Mouse (Mus musculus): ENCODE measurements at regions not wholly inside any gene's neighbourhood (a gene's known extent, or its start where the extent isn't known, plus 50 kb on each side); places are given as distances from the start of the nearest gene placed in this dataset.
A peak's percentile ranks its signal among the peaks of the same experiment; 100 is the strongest.

DNA sequence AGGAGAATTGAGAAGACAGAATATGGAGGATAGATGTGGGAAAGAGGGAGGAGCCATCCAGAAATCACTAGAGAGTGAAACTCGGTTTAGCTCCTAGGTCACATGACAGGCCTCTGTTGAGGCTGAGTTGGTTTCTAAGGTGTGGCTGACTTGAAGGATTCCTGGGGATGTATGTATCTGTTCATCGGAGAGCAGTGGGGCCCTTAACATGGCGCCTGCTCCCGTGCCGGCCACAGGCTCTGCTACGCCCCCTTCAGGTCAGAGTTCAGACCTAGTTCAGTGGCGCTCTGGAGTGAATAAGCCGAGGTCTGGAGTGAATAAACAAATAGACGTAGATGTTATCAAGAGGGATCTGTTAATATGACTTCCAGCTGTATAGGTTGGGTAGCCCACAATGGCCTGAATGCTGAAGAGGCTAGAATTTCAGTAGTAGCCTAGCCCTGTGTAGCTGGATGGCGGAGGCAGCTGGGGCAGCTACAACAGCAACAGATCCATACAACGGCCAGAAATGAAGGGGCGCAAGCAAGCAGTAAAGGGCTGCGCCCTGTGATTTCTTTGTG, 239.4 kb downstream of the Gm10260 start:
- no peak overlapping the region for H3K4me3 ChIP-seq (ENCODE audit: insufficient read depth, low read length)
- no peaks in the 10 kb centered on the region for H3K4me1 ChIP-seq (ENCODE audit: control insufficient read depth, insufficient read depth, low read length)
- H3K27ac ChIP-seq (ENCODE audit: insufficient read depth, low read length) = no peak overlapping the region
- TF ChIP-seq CTCF (IDR thresholded peaks at IDR 0.05; ENCODE audit: borderline replicate concordance, insufficient read depth, low read length) (no peak), POLR2A (IDR thresholded peaks at IDR 0.05; ENCODE audit: low read depth, low read length) (no peak)

GRCm38 (mm10) chr13:97516731-97517130, 243.7 kb downstream of the Gm10260 start:
- TF ChIP-seq POLR2A (IDR thresholded peaks at IDR 0.05; ENCODE audit: low read depth, low read length) (no peak), CTCF (IDR thresholded peaks at IDR 0.05; ENCODE audit: borderline replicate concordance, insufficient read depth, low read length) (no peak)
- Histone ChIP-seq H3K4me1 (ENCODE audit: control insufficient read depth, insufficient read depth, low read length) (no peaks in the 10 kb centered on the region), H3K27ac (ENCODE audit: insufficient read depth, low read length) (peak overlapping the region; percentile 65), H3K4me3 (ENCODE audit: insufficient read depth, low read length) (no peak overlapping the region)

- no peaks in the 10 kb centered on the region; the same call in 1 of the 2 replicates for H3K4me1 ChIP-seq (ENCODE audit: control insufficient read depth, insufficient read depth, low read length)
- no peak overlapping the region for H3K27ac ChIP-seq (ENCODE audit: insufficient read depth, low read length)
- no peak overlapping the region for H3K4me3 ChIP-seq (ENCODE audit: insufficient read depth, low read length)
- TF ChIP-seq CTCF (IDR thresholded peaks at IDR 0.05; ENCODE audit: borderline replicate concordance, insufficient read depth, low read length) (no peak), POLR2A (IDR thresholded peaks at IDR 0.05; ENCODE audit: low read depth, low read length) (no peak)
Measured at GRCm38 (mm10) chr13:97514421-97515066, 245.9 kb downstream of the Gm10260 start.

DNA sequence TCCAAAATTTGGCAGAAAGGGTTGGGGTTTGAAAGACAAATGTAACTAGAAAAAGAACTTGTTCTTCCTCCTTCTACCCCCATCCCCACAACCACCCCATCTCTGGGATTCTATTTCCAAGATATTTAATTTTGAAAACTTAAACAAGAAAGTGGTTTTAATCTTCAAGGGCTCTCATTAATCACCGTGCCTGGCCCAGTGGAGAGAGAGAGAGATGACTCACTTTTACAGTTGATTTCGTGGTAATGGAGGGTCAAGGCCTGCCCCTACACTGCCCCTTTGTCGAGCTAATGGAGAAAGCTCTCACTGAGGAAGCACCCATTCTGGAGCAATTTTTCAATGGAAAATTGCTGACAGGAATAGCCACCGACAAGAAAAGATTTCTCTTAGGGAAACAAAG, 247.9 kb downstream of the Gm10260 start:
- no peak overlapping the region for H3K27ac ChIP-seq (ENCODE audit: insufficient read depth, low read length)
- TF ChIP-seq POLR2A (IDR thresholded peaks at IDR 0.05; ENCODE audit: low read depth, low read length) (no peak), CTCF (IDR thresholded peaks at IDR 0.05; ENCODE audit: borderline replicate concordance, insufficient read depth, low read length) (no peak)
- H3K4me3 ChIP-seq (ENCODE audit: insufficient read depth, low read length) = no peak overlapping the region
- no peaks in the 10 kb centered on the region; the same call in 1 of the 2 replicates for H3K4me1 ChIP-seq (ENCODE audit: control insufficient read depth, insufficient read depth, low read length)

DNA sequence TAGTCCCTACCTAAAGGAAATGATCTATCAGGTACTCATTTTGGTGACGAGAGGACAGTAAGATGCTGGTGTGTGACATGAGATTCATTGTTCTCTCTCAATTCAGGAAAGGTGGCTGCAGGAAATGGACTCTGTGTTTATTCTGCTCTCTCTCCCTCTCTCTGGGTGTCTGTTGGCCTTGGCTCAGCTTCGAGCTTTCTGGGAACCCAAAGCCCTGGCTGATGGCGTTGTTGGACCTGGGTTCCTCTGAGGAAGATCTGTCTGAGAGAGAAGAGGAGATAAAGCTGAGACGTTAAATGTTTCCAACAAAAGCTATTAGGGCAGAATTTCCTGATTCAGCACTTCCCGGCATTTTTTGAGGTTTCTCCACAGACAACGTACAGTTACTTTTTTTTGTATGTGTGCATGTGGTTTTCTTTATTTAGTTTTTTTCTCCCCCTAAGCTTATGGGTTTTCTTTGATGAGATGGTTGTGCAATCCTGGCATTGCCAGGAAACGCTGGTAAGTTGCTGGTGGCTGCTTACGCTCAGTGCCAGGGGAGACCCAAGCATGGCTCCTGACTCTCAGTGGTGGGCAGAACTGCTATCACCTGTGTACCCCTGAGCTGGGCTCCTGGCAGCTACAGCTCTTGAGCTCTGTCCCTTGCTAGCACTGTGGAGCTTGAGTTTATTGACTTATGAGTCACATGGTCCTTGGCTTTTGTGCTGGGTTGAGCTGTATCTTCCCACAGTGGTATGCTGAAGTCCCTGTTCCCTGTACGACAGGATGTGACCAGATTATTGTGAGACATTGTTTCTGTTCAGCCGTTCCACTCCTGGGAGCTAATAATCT, 249.8 kb downstream of the Gm10260 start:
- Histone ChIP-seq H3K4me1 (ENCODE audit: control insufficient read depth, insufficient read depth, low read length) (no peaks in the 10 kb centered on the region; the same call in 1 of the 2 replicates), H3K27ac (ENCODE audit: insufficient read depth, low read length) (peak overlapping the region; percentile 30; the same call in 1 of the 2 replicates), H3K4me3 (ENCODE audit: insufficient read depth, low read length) (no peak overlapping the region)
- no peak for TF ChIP-seq POLR2A (IDR thresholded peaks at IDR 0.05; ENCODE audit: low read depth, low read length)
- no peak for TF ChIP-seq CTCF (IDR thresholded peaks at IDR 0.05; ENCODE audit: borderline replicate concordance, insufficient read depth, low read length)

DNA sequence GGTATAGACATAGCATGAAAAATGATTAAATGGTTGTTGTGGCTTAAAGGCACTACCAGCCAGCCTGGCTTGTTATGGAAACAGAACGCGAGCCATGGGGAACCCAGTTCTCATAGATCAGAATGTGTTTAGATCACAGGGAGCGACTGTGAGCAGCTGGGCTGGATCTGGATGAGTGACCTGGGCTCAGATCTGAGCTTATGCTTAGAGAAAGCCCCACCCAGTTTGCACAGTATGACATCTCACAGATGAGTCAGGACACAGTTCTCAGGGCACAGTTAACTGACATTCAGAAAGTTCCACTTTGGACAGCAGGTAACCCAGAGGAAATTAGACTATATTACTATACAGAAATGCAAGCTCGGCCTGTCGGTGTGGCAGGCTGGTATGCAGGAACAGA, 255.5 kb downstream of the Gm10260 start:
- Histone ChIP-seq H3K27ac (ENCODE audit: insufficient read depth, low read length) (no peak overlapping the region), H3K4me3 (ENCODE audit: insufficient read depth, low read length) (no peak overlapping the region), H3K4me1 (ENCODE audit: control insufficient read depth, insufficient read depth, low read length) (no peaks in the 10 kb centered on the region)
- TF ChIP-seq CTCF (IDR thresholded peaks at IDR 0.05; ENCODE audit: borderline replicate concordance, insufficient read depth, low read length) (no peak), POLR2A (IDR thresholded peaks at IDR 0.05; ENCODE audit: low read depth, low read length) (no peak)

DNA sequence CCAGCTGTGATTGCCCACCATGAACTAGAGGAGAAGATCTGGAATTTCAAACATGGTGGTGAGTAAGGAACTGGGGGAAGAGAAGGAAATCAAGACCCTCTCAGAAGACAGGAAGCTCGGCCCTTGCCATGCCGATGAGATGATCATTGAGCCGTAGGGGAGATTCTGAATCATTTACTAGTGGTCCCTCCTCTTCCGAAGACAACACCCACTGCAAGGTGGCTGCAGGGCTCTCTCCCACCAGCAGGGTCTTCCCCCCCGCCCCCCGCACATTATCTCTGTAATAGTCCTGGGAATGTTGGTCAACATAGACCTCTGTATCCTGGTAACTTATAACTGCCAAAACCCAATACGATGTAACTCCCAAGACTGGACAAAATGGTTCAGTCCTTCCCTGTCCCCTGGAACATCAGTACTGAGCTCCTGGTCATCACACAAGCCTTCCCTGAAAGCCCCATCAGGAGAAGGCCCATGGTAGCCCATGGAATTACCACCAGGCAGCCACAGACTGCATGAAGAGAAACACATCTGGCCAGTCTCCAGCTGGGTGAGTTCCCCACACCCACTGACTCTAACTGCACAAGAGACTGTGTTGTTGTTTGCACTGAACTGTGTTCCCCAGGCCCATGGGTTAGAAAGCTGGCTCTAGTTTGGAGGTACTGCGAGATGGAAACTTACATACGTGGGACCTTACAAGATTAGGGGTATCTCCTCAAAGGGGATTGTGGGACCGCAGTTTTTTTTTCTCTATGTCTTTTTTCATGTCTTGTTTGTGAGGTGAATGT, 256.3 kb downstream of the Gm10260 start:
- Histone ChIP-seq H3K4me1 (ENCODE audit: control insufficient read depth, insufficient read depth, low read length) (no peaks in the 10 kb centered on the region), H3K4me3 (ENCODE audit: insufficient read depth, low read length) (no peak overlapping the region), H3K27ac (ENCODE audit: insufficient read depth, low read length) (no peak overlapping the region)
- TF ChIP-seq POLR2A (IDR thresholded peaks at IDR 0.05; ENCODE audit: low read depth, low read length) (no peak), CTCF (IDR thresholded peaks at IDR 0.05; ENCODE audit: borderline replicate concordance, insufficient read depth, low read length) (no peak)

DNA sequence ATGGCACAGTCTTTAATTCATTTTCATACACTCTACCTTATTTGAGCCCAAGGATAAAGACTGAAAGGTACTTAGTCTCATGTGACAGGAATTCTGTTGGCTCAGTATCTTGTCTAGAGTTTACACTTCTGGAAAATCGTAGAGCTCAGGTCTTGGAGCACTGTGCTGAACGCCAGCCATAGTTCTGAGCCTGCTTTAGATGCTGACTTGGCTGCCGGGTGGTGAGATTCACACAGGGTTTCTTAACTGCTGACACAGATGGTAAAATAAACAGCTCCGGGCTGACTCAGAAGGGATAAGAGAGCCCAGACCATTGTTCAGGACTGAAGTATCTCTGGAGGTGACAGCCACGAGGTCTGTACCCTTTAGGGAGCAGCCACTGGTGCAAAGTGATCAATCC, 257.0 kb downstream of the Gm10260 start:
- Histone ChIP-seq H3K4me1 (ENCODE audit: control insufficient read depth, insufficient read depth, low read length) (no peaks in the 10 kb centered on the region), H3K4me3 (ENCODE audit: insufficient read depth, low read length) (no peak overlapping the region), H3K27ac (ENCODE audit: insufficient read depth, low read length) (no peak overlapping the region)
- TF ChIP-seq CTCF (IDR thresholded peaks at IDR 0.05; ENCODE audit: borderline replicate concordance, insufficient read depth, low read length) (no peak), POLR2A (IDR thresholded peaks at IDR 0.05; ENCODE audit: low read depth, low read length) (no peak)

DNA sequence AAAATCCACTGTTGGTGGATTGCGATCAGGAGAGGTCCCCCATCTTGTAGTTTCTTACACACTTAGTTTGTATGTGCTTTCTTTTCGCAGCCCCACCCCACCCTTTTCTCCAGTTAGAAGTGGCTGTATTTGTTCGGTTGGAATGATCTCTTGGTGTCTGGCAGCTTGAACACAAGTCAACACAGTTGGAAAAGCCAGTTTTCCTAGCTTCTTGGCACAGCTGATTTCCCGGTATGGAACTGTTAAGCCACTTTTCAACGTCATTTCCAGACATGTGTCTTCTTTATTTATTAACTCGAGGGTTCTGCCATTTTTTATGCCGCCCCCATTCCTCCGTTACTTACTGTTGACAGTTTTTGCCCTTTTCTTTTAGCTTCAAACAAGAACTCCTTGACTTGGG, 259.2 kb downstream of the Enc1 start:
- no peak overlapping the region for H3K4me3 ChIP-seq (ENCODE audit: insufficient read depth, low read length)
- H3K27ac ChIP-seq (ENCODE audit: insufficient read depth, low read length) = no peak overlapping the region
- no peak for TF ChIP-seq CTCF (IDR thresholded peaks at IDR 0.05; ENCODE audit: borderline replicate concordance, insufficient read depth, low read length)
- no peaks in the 10 kb centered on the region; the same call in 1 of the 2 replicates for H3K4me1 ChIP-seq (ENCODE audit: control insufficient read depth, insufficient read depth, low read length)
